Mouse (Mus musculus) ES-E14 (cell line): ENCODE data around the gene Fuz. TPM values are rescaled to one million over a fixed set of nuclear protein-coding genes. Genes with fewer than 3 reads are reported as not detected.

Source experiments
- DNase-seq: peaks from one replicate; pipeline ENCODE4 v3.0.0-alpha.2; 2013; ENCODE audit warnings: low read depth, low spot score
- H3K27ac ChIP-seq: 2 replicates; pipeline ENCODE4 v1.5.1; 2012; ENCODE audit warnings: low read depth, mild to moderate bottlenecking, low read length, moderate library complexity, mixed read lengths; ENCODE audit not compliant: poor library complexity, insufficient read depth, severe bottlenecking
- H3K36me3 ChIP-seq: 2 replicates; pipeline ENCODE4 v1.6.1; 2012; ENCODE audit warnings: mild to moderate bottlenecking, low read length, moderate library complexity, mixed read lengths; ENCODE audit not compliant: control insufficient read depth, poor library complexity, insufficient read depth, severe bottlenecking
- H3K4me1 ChIP-seq, 2 experiments: fragments of 150-350 bp in 1 of 2; sonication (generic) in 1 of 2; 2 replicates each; pipeline ENCODE4 v1.6.1; 2012; ENCODE audit warnings: low read length in 2 of 2, mild to moderate bottlenecking in 1 of 2, mixed read lengths in 1 of 2; ENCODE audit not compliant: control insufficient read depth in 2 of 2, insufficient read depth in 2 of 2, poor library complexity in 1 of 2
- H3K4me3 ChIP-seq, 2 experiments: fragments of 150-350 bp in 1 of 2; sonication (generic) in 1 of 2; 2 replicates each; pipeline ENCODE4 v1.5.1; 2012; ENCODE audit warnings: low read length in 2 of 2, low read depth in 1 of 2, mild to moderate bottlenecking in 1 of 2, mixed read lengths in 1 of 2; ENCODE audit not compliant: insufficient read depth in 1 of 2, poor library complexity in 1 of 2, severe bottlenecking in 1 of 2
- H3K9ac ChIP-seq: 2 replicates; pipeline ENCODE4 v1.6.1; 2012; ENCODE audit warnings: low read depth, mild to moderate bottlenecking, low read length, mixed read lengths; ENCODE audit not compliant: poor library complexity, insufficient read depth, severe bottlenecking
- H3K9me3 ChIP-seq: fragments of 150-350 bp; sonication (generic); 2 replicates; pipeline ENCODE4 v1.6.1; 2012; ENCODE audit warnings: low read depth, mild to moderate bottlenecking, low read length; ENCODE audit not compliant: control insufficient read depth, insufficient read depth
- CHD2 ChIP-seq: IDR thresholded peaks from 2 replicates; pipeline ENCODE4 v1.6.1; 2014; ENCODE audit warnings: mild to moderate bottlenecking, low read depth, low read length, inconsistent platforms
- HCFC1 ChIP-seq: IDR thresholded peaks from 2 replicates; pipeline ENCODE4 v1.6.1; 2012; ENCODE audit warnings: low read length, inconsistent platforms, borderline replicate concordance; ENCODE audit not compliant: insufficient read depth
- MAFK ChIP-seq: IDR thresholded peaks from 2 replicates; pipeline ENCODE4 v1.6.1; 2014; ENCODE audit warnings: mild to moderate bottlenecking, low read depth, low read length, inconsistent platforms; ENCODE audit not compliant: insufficient read depth
- ZC3H11A ChIP-seq: IDR thresholded peaks from 2 replicates; pipeline ENCODE4 v1.6.1; 2012; ENCODE audit warnings: low read depth, mild to moderate bottlenecking, inconsistent platforms, low read length, borderline replicate concordance
- ZNF384 ChIP-seq: IDR thresholded peaks from 2 replicates; pipeline ENCODE4 v1.6.1; 2012; ENCODE audit warnings: low read depth, low read length, inconsistent platforms
- in situ Hi-C, 2 experiments: fragments of 600-800 bp; cut with MboI; formaldehyde crosslinking; loops; one replicate each; pipeline ENCODE4 v1.15.1; 2025; ENCODE audit warnings: low sequenced_read_pairs in 2 of 2, inconsistent platforms in 1 of 2; ENCODE audit not compliant: unreplicated experiment in 2 of 2
- total RNA-seq: library from RNA; depleted of rRNA; stranded (reverse); fragments of 300-350 nt; gene quantifications from 2 replicates; pipeline ENCODE4 v1.2.3, GENCODE M21; 2012

Fuz gene
- total RNA-seq, 1 experiment: 14.2 TPM

- DNase-seq: no peak
- Histone ChIP-seq H3K9me3 (no peaks in the 10 kb centered on the region), H3K36me3 (no peaks in the 10 kb centered on the region; the same call in 1 of the 2 replicates), H3K4me1 (peaks cover 2 to 29% of the 10 kb centered on the region in 2 experiments), H3K9ac (peak overlapping the region; percentile 62), H3K4me3 (peak overlapping the region; percentile 15 to 47; a peak in 3 of 4 replicates), H3K27ac (no peak overlapping the region)
- in situ Hi-C loops: no loop called here
- TF ChIP-seq ZC3H11A: no peak
- no peak for TF ChIP-seq MAFK
- TF ChIP-seq ZNF384: no peak
Measured at GRCm38 (mm10) chr7:44852259-44853027, 43.4 kb upstream of the Fuz start.

- Histone ChIP-seq H3K9me3 (no peaks in the 10 kb centered on the region), H3K4me1 (peaks cover 3 to 28% of the 10 kb centered on the region in 2 experiments), H3K36me3 (no peaks in the 10 kb centered on the region; the same call in 1 of the 2 replicates), H3K27ac (no peak overlapping the region), H3K9ac (no peak overlapping the region), H3K4me3 (peak overlapping the region in 1 of 2 experiments; percentile 47; a peak in 1 of 4 replicates)
- DNase-seq: no peak
- in situ Hi-C loops: no loop called here
- TF ChIP-seq HCFC1: no peak
- no peak for TF ChIP-seq ZC3H11A
- TF ChIP-seq CHD2: no peak
- TF ChIP-seq ZNF384: no peak
- no peak for TF ChIP-seq MAFK
Measured at GRCm38 (mm10) chr7:44853065-44853464, 42.8 kb upstream of the Fuz start.

- TF ChIP-seq ZC3H11A: no peak
- no peak for TF ChIP-seq ZNF384
- TF ChIP-seq HCFC1: no peak
- TF ChIP-seq CHD2: no peak
- TF ChIP-seq MAFK: no peak
- Histone ChIP-seq H3K9ac (peak overlapping the region; percentile 83), H3K4me1 (peaks cover 7 to 26% of the 10 kb centered on the region in 2 experiments), H3K4me3 (peak overlapping the region; percentile 79), H3K9me3 (no peaks in the 10 kb centered on the region), H3K27ac (peak overlapping the region; percentile 64), H3K36me3 (no peaks in the 10 kb centered on the region; the same call in 1 of the 2 replicates)
- no peak for DNase-seq
- in situ Hi-C loops: no loop called here
Measured at GRCm38 (mm10) chr7:44853596-44854355, 42.1 kb upstream of the Fuz start.

- peak; percentile 69 for DNase-seq
- in situ Hi-C loops: no loop called here
- TF ChIP-seq CHD2 (no peak), ZNF384 (no peak), ZC3H11A (no peak), HCFC1 (no peak), MAFK (no peak)
- Histone ChIP-seq H3K4me1 (peaks cover 7 to 26% of the 10 kb centered on the region in 2 experiments), H3K4me3 (peak overlapping the region; percentile 79), H3K36me3 (no peaks in the 10 kb centered on the region; the same call in 1 of the 2 replicates), H3K27ac (peak overlapping the region; percentile 64), H3K9ac (peak overlapping the region; percentile 83), H3K9me3 (no peaks in the 10 kb centered on the region)
Measured at GRCm38 (mm10) chr7:44854356-44855031, 41.4 kb upstream of the Fuz start.
